Mouse (Mus musculus): ENCODE data around the gene Mrfap1.
"Not testable (repeated sequence)": the region's sequence is repeated elsewhere in the genome, so short reads cannot be mapped to it uniquely, and the experiment has no call there.

DNA sequence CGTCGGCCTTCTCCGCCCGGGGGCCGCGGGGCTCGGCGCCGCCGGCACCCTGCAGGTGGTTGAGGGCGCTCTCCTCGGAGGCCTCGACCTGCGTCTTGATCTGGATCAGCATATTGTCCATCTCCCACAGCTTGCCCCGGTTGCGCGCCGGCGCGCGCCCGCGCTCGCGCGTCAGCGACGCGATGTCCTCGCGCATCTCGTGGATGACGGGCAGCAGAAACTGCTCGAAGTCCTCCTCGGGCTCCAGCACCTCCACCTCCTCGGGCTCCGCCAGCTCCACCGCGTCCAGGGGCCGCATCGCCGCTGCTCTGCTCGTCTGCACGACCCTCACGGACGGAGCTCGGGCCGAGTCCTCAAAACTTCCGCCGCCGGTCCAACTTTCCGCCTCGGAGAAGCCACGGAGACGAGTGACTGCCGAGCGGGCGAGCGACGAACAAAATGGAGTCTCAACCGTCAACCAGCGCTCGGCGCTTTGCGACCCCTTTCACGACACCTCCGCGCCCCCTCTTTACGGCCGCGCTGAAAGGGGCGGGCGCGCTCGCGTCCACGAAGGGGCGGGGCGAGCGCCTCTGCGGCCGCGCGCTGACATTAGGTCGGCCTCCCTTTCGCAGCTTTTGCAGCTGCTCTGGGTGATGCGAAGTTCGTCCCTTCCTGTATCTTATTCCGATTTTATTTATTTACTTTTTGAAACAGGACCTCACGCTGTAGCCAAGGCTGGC is at the start of gene Mrfap1:
- not testable (repeated sequence) for TF ChIP-seq MAX (IDR thresholded peaks at IDR 0.05; ENCODE audit: low read depth); E2F4 (IDR thresholded peaks at IDR 0.05; ENCODE audit: insufficient read depth); SRF (IDR thresholded peaks at IDR 0.05; ENCODE audit: control insufficient read depth, insufficient read length, low read depth); TCF12 (IDR thresholded peaks at IDR 0.05; ENCODE audit: insufficient read depth, poor library complexity, severe bottlenecking); TCF3 (IDR thresholded peaks at IDR 0.05; ENCODE audit: insufficient read length, low read depth)
- peak in 1 of 3 experiments; percentile 66 for TF ChIP-seq MYOD1 (IDR thresholded peaks at IDR 0.05; ENCODE audit: control insufficient read depth in 1 of 3, insufficient read length in 2 of 3, low read depth in 2 of 3)
- peak; percentile 78 for TF ChIP-seq POLR2A (IDR thresholded peaks at IDR 0.05; ENCODE audit: insufficient read length, low read depth)
- TF ChIP-seq MYOG (IDR thresholded peaks at IDR 0.05; ENCODE audit: control insufficient read depth in 1 of 3, insufficient read depth in 1 of 3, insufficient read length in 2 of 3, low read depth in 2 of 3), result peak; percentile 39 to 74 (median 63)
- peak; percentile 81 for TF ChIP-seq POLR2AphosphoS2 (IDR thresholded peaks at IDR 0.05; ENCODE audit: insufficient read length, low read depth)
